Mouse (Mus musculus): ENCODE measurements around the gene Prlhr. TPM values are rescaled to one million over a fixed set of nuclear protein-coding genes. Genes with fewer than 3 reads are reported as not detected.

Prlhr gene
- total RNA-seq (2021) = under 1 TPM in 1 of 2 experiments, not detected in 1; 0.28 TPM
- long read RNA-seq, experiment 1 = 0 reads
- long read RNA-seq, experiment 2 = 0 reads

GRCm38 (mm10) chr19:60468254-60468762 is at the start of gene Prlhr:
Gene Prlhr (minus strand): TSS chr19:60468304.
- DNase-seq (ENCODE audit: low spot score in 2 of 2) = no peak

DNA sequence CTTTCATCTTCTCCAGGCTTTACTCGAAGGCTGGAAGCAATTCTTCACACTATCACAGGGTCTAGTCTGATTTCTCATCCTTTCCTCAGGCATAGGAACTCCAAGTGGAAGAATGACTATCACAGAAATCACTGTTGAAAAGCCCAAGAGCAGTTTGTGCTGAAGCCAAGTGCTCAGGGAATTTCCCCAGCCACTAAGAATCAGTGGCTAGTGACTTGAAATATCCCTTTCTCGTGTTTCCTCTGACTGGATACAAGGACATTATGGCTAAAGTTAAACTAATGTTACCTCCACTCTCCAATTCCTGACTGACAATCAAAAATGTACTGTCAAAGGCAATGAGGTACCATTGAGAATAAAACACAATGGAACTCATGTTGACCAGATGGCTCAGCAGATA is 47.0 kb upstream of the Prlhr start:
- DNase-seq (ENCODE audit: low spot score in 2 of 2) = no peak

- DNase-seq (ENCODE audit: low spot score in 2 of 2) = peak in 1 of 2 experiments; percentile 24
Measured at GRCm38 (mm10) chr19:60513431-60513830, 45.3 kb upstream of the Prlhr start.

DNA sequence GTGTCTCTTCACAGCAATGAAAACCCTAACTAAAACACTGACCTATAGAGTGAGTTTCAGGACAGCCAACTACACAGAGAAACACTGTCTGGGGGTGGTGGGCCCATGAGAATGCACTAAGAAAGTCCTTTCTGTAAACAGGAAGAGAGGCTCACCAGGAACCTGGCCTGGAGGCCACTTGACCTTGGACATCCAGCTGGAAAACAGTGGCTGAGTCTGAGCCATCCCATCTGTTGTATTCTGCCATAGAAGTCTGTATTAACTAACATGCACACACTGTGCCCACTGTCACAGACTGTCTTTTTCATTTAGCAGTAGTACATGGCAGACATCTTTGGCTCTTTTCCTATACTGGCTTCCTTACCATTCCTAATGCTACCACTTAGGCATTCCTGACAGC is 32.1 kb upstream of the Prlhr start:
- DNase-seq (ENCODE audit: low spot score in 2 of 2) = no peak

GRCm38 (mm10) chr19:60497171-60497570 is 29.1 kb upstream of the Prlhr start:
- no peak for DNase-seq (ENCODE audit: low spot score in 2 of 2)

DNA sequence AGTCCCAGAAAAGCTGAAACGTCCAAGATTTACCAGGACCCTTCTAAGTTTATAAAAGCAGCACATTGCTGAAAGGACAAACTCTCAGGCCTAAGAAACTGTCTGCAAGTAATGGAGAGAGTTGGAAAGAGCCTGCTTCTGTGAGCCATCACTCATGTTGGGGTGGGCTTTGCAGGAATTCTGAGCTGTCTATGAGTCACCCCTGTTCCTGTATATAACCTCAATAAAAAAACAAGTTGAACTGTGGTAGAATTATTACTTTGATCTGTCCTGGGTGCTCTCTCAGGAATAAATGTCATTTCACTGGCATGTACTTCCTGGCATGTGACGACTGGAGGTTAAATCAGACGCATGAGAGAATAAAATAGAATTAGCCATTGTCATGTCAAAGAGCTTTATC is 27.7 kb upstream of the Prlhr start:
- DNase-seq (ENCODE audit: low spot score in 2 of 2) = no peak

DNA sequence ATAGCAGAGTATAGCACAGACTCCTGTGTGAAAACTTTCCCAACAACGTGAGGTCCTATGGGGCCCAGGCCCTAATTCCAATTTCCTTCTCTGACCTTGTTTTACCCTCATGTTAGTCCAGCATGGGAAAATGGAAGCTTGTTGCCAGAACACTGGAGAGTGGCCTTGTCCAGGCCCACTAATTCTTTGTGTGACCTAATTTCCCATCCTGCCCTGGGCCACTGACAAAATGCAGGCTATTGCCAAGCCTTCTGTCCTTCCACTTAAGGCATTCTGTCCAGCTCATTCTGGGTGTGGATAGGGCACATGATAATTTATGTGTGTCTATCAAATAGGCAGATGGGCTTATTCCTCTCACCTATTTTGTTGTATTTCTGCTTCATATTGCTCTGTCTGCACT is 21.5 kb upstream of the Prlhr start:
- no peak for DNase-seq (ENCODE audit: low spot score in 2 of 2)

- DNase-seq (ENCODE audit: low spot score in 2 of 2) = no peak
Measured at GRCm38 (mm10) chr19:60485261-60485660, 17.2 kb upstream of the Prlhr start.

GRCm38 (mm10) chr19:60478859-60479258 is 10.8 kb upstream of the Prlhr start:
- DNase-seq (ENCODE audit: low spot score in 2 of 2) = no peak

DNA sequence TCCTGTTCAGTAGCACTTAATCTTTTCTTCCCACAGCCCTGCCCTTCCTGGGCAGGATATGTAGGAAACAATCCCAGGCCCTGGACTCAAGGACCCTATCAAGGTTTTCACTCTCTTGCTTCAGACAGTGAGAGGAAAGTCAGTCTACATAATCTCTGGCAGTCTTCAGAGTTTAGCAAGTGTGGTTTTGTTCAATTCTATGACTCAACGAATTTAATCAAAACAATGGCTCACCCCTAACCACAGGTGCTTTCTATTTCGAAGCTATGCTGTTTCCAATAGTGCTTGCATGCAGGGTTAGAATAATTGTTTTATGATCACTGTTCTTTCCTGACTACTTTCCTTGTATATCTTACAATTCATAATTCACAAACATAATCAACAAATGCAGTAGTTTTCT is 9.7 kb upstream of the Prlhr start:
- DNase-seq (ENCODE audit: low spot score in 2 of 2) = no peak

GRCm38 (mm10) chr19:60468846-60469245 is 742 bp upstream of the Prlhr start:
- DNase-seq (ENCODE audit: low spot score in 2 of 2) = no peak

DNA sequence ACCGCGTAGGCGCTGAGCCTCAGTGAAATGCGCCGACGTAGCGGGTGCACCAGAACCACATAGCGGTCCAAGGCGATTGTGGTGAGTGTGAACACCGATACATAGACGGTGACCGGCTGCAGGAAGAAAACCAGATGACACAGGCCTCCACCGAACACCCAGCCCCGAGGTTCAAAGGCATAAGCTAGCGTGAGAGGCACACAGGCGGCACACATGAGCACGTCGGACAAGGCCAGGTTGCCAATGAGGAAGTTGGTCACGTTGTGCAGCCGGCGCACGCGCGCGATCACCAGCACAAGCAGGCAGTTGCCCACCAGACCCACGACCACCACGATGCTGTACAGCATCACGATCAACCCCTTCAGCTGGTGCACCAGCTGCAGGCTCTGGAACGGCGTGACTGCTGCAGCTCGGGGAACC is 506 bp downstream of the Prlhr start:
- DNase-seq (ENCODE audit: low spot score in 2 of 2) = no peak

- DNase-seq (ENCODE audit: low spot score in 2 of 2) = peak; percentile 53 to 61
Measured at GRCm38 (mm10) chr19:60466953-60467570, 1.0 kb downstream of the Prlhr start.

GRCm38 (mm10) chr19:60465726-60466125 is 2.4 kb downstream of the Prlhr start:
- no peak for DNase-seq (ENCODE audit: low spot score in 2 of 2)

GRCm38 (mm10) chr19:60463896-60464295 is 4.2 kb downstream of the Prlhr start:
- peak; percentile 58 to 84 for DNase-seq (ENCODE audit: low spot score in 2 of 2)

DNA sequence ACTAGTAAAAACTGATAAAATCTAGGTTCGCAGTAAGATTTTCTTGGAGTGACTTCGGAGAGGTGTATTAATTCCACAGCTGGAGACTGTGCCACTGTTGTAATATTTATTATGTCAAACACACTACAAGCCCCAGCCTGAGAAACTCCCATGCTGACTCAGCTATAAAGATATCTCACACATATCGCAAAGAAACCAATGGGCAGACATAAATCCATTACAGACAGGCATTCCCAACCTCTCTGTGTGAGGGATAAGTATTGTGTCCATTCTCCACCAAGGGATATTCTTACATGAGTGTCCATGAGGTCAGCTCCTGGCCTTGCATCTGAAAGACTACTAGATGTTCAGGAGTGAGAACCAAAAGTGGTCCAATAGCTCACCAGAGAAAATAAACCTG is 4.7 kb downstream of the Prlhr start:
- DNase-seq (ENCODE audit: low spot score in 2 of 2) = no peak

DNA sequence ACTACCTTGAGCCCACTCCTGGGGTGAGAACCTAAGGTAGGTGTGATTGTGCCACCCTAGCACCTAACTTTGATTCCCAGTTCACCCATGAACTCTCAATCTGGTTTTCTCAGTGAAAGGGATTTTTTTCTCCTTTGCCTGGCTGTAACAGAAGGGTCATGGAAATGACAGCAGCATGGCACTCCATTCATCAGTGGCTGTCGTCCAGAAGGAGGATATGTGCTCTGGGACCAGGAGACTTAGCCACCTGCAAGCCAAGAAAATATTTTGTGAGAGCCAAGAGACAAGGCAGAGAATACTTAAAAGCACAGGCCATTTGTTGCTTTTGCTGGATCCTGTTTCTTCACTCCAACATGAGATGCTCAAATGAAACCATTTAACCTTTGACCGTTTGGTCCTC is 6.6 kb downstream of the Prlhr start:
- no peak for DNase-seq (ENCODE audit: low spot score in 2 of 2)

DNA sequence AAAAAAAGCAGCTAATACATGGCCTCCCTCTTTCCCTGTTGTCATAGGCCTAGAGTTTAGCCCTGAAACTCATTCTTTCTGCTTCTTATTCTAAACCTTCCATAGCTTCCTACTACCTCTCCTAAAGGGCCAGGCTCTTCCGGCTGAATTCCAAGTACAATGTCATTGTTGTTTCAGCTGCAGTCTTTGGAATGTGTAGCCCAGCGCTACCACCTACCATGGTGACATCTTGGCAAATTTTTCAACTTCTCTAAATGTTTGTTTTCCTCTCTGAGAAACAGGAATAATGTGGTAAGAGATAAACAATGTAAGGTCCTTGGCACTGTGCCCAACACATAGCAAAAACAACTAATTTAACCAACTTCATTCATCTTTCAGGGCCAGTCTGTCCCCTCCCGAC is 8.4 kb downstream of the Prlhr start:
- DNase-seq (ENCODE audit: low spot score in 2 of 2) = no peak

DNA sequence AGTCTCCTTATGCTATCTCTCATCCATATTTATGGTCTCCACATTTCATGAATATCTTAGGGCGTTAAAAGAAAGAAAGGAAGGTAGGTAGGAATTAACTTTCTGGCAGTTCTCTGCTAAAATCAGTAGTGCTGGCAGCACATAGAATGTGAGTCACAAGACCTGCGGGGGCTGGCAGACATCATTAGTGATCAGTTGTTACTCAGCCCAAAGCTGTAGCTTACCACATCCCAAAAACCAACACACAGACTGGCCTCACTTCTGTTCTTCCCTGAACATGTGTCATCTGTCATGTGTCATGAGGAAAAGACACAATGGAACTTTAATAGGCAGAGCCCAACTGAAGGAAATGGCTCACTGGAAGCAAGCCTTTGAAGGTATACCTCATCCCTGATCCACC is 9.0 kb downstream of the Prlhr start:
- DNase-seq (ENCODE audit: low spot score in 2 of 2) = no peak

- no peak for DNase-seq (ENCODE audit: low spot score in 2 of 2)
Measured at GRCm38 (mm10) chr19:60455791-60456190, 12.3 kb downstream of the Prlhr start.

- DNase-seq (ENCODE audit: low spot score in 2 of 2) = no peak
Measured at GRCm38 (mm10) chr19:60440531-60440930, 27.6 kb downstream of the Prlhr start.

- DNase-seq (ENCODE audit: low spot score in 2 of 2) = peak in 1 of 2 experiments; percentile 45
Measured at GRCm38 (mm10) chr19:60440083-60440482, 28.0 kb downstream of the Prlhr start.

DNA sequence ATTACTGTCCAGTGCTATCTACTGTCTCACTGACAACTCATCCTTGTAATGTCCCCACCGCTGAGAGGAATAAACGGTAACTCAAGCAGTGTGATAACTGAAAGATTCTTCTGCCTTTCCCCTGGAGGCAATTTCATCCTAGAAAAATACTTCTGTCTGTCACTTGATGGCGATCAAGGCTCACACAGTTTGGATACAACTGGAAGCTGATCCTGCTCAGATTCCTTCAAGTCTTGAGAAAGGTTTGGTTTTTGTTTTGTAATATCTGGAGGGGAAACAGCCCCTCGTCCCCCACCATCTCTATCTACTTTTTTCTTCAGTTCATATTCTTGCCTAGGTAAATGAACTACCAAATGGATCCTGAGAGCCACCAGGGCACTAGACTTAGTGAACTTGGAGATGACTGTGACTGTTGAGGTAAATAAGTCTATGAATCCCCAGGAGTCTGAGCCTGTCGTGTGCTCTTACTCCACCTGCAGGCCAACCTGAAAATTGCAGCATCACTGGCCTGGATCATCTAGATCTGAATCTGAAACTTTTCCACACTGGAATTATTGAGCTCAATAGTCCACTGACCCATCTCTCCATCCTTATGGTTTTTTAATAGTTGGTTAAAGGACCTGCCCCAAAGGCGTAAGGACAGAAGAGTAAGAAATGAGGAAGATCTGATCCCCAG is 30.4 kb downstream of the Prlhr start:
- DNase-seq (ENCODE audit: low spot score in 2 of 2) = peak; percentile 25 to 49
